In genomic region chr6:91694610-91695009, GRCm38 (mm10) we compare ENCODE assay signal across 8 mouse cellular contexts. TPM values are rescaled to one million over a fixed set of nuclear protein-coding genes. Genes with fewer than 3 reads are reported as not detected.
DNase-seq lines count a peak whose midpoint lies in the region; ATAC-seq and TF ChIP-seq lines count a peak whose summit lies in the region.

No protein-coding gene starts in this region.

- 57% methylated on average over 7 of the region's 7 CpGs for WGBS in neural tube, embryonic 14.5 days
- WGBS in lung, postnatal 0 days = 73% methylated on average over 7 of the region's 7 CpGs

- ATAC-seq in neural tube, embryonic 14.5 days (ENCODE audit: low read depth) = peak; percentile 25; the same call in 1 of the 2 replicates
- ATAC-seq in lung, postnatal 0 days = no peak

- DNase-seq in heart, adult 11 months = peak; percentile 97
- DNase-seq in heart, postnatal 25 days (ENCODE audit: low spot score) = no peak
- peak; percentile 36 for DNase-seq in retina, adult 2 months (ENCODE audit: low read depth, low spot score)
- no peak for DNase-seq in retina, embryonic 14.5 days (ENCODE audit: low spot score)
- peak; percentile 54 to 64 for DNase-seq in heart, adult 9 months (ENCODE audit: low spot score in 2 of 2)
- no peak for DNase-seq in lung, postnatal 0 days (ENCODE audit: low spot score)
- DNase-seq in c-Kit-positive CD71-positive TER-119-positive erythroid progenitor cells, embryonic 14.5 days (ENCODE audit: low spot score) = no peak

- no peak overlapping the region for H3K27ac ChIP-seq in neural tube, embryonic 14.5 days (ENCODE audit: low read depth, low read length)
- H3K27ac ChIP-seq in lung, postnatal 0 days (ENCODE audit: low read length) = no peak overlapping the region

- no peak overlapping the region for H3K4me2 ChIP-seq in neural tube, embryonic 14.5 days (ENCODE audit: low read depth, low read length)
- no peak overlapping the region for H3K4me2 ChIP-seq in lung, postnatal 0 days (replicated peaks; ENCODE audit: low read depth, low read length)

- intact Hi-C loops in heart, postnatal 25 days (cut with DNase I) = no loop called here

- H3K36me3 ChIP-seq in neural tube, embryonic 14.5 days (ENCODE audit: control insufficient read depth, insufficient read depth, low read length) = peaks cover 3% of the 10 kb centered on the region
- H3K36me3 ChIP-seq in lung, postnatal 0 days (ENCODE audit: insufficient read depth, low read length) = 0 out of 2 replicates have a peak, but pooled peaks cover 5% of the 10 kb centered on the region

- no peak overlapping the region for H3K4me3 ChIP-seq in neural tube, embryonic 14.5 days (ENCODE audit: low read depth, low read length)
- H3K4me3 ChIP-seq in lung, postnatal 0 days (ENCODE audit: low read depth, low read length) = no peak overlapping the region

- no peak for TF ChIP-seq CTCF in lung, postnatal 0 days (IDR thresholded peaks at IDR 0.05)

- no peaks in the 10 kb centered on the region for H3K27me3 ChIP-seq in neural tube, embryonic 14.5 days (ENCODE audit: control insufficient read depth, insufficient read depth, low read length)
- H3K27me3 ChIP-seq in lung, postnatal 0 days (replicated peaks; ENCODE audit: insufficient read depth, low read length) = no peaks in the 10 kb centered on the region

- H3K9ac ChIP-seq in neural tube, embryonic 14.5 days (replicated peaks; ENCODE audit: low read depth, low read length) = no peak overlapping the region
- no peak overlapping the region for H3K9ac ChIP-seq in lung, postnatal 0 days (replicated peaks; ENCODE audit: low read depth)

- TF ChIP-seq EP300 in lung, postnatal 0 days (IDR thresholded peaks at IDR 0.05) = no peak

- H3K4me1 ChIP-seq in neural tube, embryonic 14.5 days (ENCODE audit: control insufficient read depth, insufficient read depth, low read length) = peaks cover 2% of the 10 kb centered on the region; the same call in 1 of the 2 replicates
- 0 out of 2 replicates have a peak, but pooled peaks cover 3% of the 10 kb centered on the region for H3K4me1 ChIP-seq in lung, postnatal 0 days (ENCODE audit: insufficient read depth, low read depth, low read length)

- H3K9me3 ChIP-seq in neural tube, embryonic 14.5 days (ENCODE audit: control insufficient read depth, low read length) = no peaks in the 10 kb centered on the region
- no peaks in the 10 kb centered on the region for H3K9me3 ChIP-seq in lung, postnatal 0 days (ENCODE audit: low read length)

RNA-seq across cellular contexts. Expression of gene Slc6a6, which starts 10.8 kb away (rescaled TPM):
- 100 to 1,000 TPM in 1 of 2 experiments, 10 to 100 TPM in 1; 85.0 to 102 TPM for total RNA-seq in heart, postnatal 25 days (2021)
- 89.3 and 100 TPM in 2 replicates for polyA plus RNA-seq in neural tube, embryonic 14.5 days (2014; fragmentation: Nextera tagmentation; extraction: Ambion mirVana)
- 92.6 and 119 TPM in 2 replicates for polyA plus RNA-seq in lung, postnatal 0 days (2015; fragmentation: Nextera tagmentation; extraction: Ambion mirVana)

Comparison
In these comparisons a context has a peak if more than half of its experiments do, and no peak if none do; other contexts are left out.
1. DNase-seq: peak in heart, adult 11 months (single experiment), retina, adult 2 months (single experiment) and heart, adult 9 months (2 of 2); none in heart, postnatal 25 days (single experiment), retina, embryonic 14.5 days (single experiment), lung, postnatal 0 days (single experiment) and c-Kit-positive CD71-positive TER-119-positive erythroid progenitor cells, embryonic 14.5 days (single experiment).